Mouse (Mus musculus) CH12.LX (cell line): ENCODE results near the gene 4933415A04Rik.

Source experiments
- BHLHE40 ChIP-seq: IDR thresholded peaks from 2 replicates; pipeline ENCODE4 v1.6.1; 2011; ENCODE audit warnings: mild to moderate bottlenecking, low read depth, low read length, improper control_type of control experiment
- CTCF ChIP-seq, 2 experiments: IDR thresholded peaks in 1 of 2; conservative IDR thresholded peaks in 1 of 2; 2 replicates each; pipeline ENCODE4 v1.5.1; 2011 to 2012; ENCODE audit warnings: low read depth in 2 of 2, low read length in 2 of 2, improper control_type of control experiment in 1 of 2, inconsistent platforms in 1 of 2, mild to moderate bottlenecking in 1 of 2, moderate library complexity in 1 of 2
- EP300 ChIP-seq: IDR thresholded peaks from 2 replicates; pipeline ENCODE4 v1.6.1; 2011; ENCODE audit warnings: low read length, improper control_type of control experiment
- GABPA ChIP-seq: IDR thresholded peaks from 2 replicates; pipeline ENCODE4 v1.6.1; 2012; ENCODE audit warnings: low read depth, low read length, improper control_type of control experiment, inconsistent platforms; ENCODE audit not compliant: insufficient replicate concordance
- HCFC1 ChIP-seq: IDR thresholded peaks from 2 replicates; pipeline ENCODE4 v1.6.1; 2012; ENCODE audit warnings: low read depth, mild to moderate bottlenecking, inconsistent platforms, low read length, improper control_type of control experiment
- JUN ChIP-seq: IDR thresholded peaks from 2 replicates; pipeline ENCODE4 v1.6.1; 2011; ENCODE audit warnings: low read depth, mild to moderate bottlenecking, low read length, improper control_type of control experiment, moderate library complexity; ENCODE audit not compliant: insufficient read depth
- JUND ChIP-seq: conservative IDR thresholded peaks from 2 replicates; pipeline ENCODE4 v1.6.1; 2011; ENCODE audit warnings: low read depth, low read length, improper control_type of control experiment
- MAX ChIP-seq: IDR thresholded peaks from 2 replicates; pipeline ENCODE4 v1.6.1; 2011; ENCODE audit warnings: low read length, improper control_type of control experiment
- POLR2A ChIP-seq: IDR thresholded peaks from 2 replicates; pipeline ENCODE4 v1.6.1; 2011; ENCODE audit warnings: low read depth, mild to moderate bottlenecking, improper control_type of control experiment, low read length
- POLR2AphosphoS2 ChIP-seq: IDR thresholded peaks from 2 replicates; pipeline ENCODE4 v1.6.1; 2011; ENCODE audit warnings: low read depth, low read length, improper control_type of control experiment
- RCOR1 ChIP-seq: conservative IDR thresholded peaks from 2 replicates; pipeline ENCODE4 v1.6.1; 2012; ENCODE audit warnings: low read depth, mild to moderate bottlenecking, inconsistent platforms, low read length, improper control_type of control experiment
- USF1 ChIP-seq: IDR thresholded peaks from 2 replicates; pipeline ENCODE4 v1.6.1; 2014; ENCODE audit warnings: low read depth, mild to moderate bottlenecking, inconsistent platforms, low read length, improper control_type of control experiment
- ZMIZ1 ChIP-seq: IDR thresholded peaks from 2 replicates; pipeline ENCODE4 v1.6.1; 2012; ENCODE audit warnings: low read depth, mild to moderate bottlenecking, inconsistent platforms, low read length, improper control_type of control experiment

DNA sequence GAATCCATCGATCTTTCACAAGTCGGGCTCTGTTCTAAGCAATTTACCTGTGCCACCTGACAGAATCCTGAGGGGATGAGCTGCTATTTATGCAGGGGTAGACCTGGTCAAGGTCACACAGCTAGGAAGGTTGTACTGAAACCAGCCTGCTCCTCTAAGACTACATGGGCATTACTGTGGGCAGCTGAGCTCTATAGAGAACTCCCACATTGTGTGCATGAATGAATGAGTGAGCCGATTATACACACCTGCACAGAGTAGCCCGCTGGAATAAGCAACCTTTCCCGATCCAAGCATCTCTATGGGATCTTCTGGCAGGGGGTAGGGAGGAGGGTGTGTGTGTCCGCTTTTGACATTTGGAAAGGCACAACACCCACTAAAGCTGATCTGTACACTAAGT lies 46.3 kb downstream of the 4933415A04Rik start:
- TF ChIP-seq CTCF (conservative IDR thresholded peaks at IDR 0.05 in 1 of 2, IDR thresholded peaks at IDR 0.05 in 1 of 2; ENCODE audit: low read depth in 2 of 2, low read length in 2 of 2) (no peak), ZMIZ1 (no peak), USF1 (no peak), EP300 (no peak), GABPA (no peak), MAX (no peak), JUN (no peak), RCOR1 (no peak), JUND (no peak), HCFC1 (no peak), BHLHE40 (no peak), POLR2A (no peak), POLR2AphosphoS2 (no peak)
